Mouse (Mus musculus) heart, postnatal 10 days (tissue): ENCODE results near the gene Ecm2. TPM values are rescaled to one million over a fixed set of nuclear protein-coding genes. Genes with fewer than 3 reads are reported as not detected.
A peak's percentile ranks its signal among the peaks of the same experiment; 100 is the strongest.

ENCODE experiments used
- DNase-seq, 2 experiments: peaks; one replicate each; pipeline ENCODE4 v3.0.0; 2021
- intact Hi-C: fragments of 180-260 bp; cut with DNase I; formaldehyde crosslinking; loops from one replicate; pipeline ENCODE4 v1.15.1; 2025
- total RNA-seq, 2 experiments: library from RNA; stranded (reverse); gene quantifications; 2 replicates each; pipeline ENCODE4 v1.2.3; 2021

The Ecm2 gene
- total RNA-seq, 2 experiments from 2014 or later = 20.1 to 20.6 TPM

DNA sequence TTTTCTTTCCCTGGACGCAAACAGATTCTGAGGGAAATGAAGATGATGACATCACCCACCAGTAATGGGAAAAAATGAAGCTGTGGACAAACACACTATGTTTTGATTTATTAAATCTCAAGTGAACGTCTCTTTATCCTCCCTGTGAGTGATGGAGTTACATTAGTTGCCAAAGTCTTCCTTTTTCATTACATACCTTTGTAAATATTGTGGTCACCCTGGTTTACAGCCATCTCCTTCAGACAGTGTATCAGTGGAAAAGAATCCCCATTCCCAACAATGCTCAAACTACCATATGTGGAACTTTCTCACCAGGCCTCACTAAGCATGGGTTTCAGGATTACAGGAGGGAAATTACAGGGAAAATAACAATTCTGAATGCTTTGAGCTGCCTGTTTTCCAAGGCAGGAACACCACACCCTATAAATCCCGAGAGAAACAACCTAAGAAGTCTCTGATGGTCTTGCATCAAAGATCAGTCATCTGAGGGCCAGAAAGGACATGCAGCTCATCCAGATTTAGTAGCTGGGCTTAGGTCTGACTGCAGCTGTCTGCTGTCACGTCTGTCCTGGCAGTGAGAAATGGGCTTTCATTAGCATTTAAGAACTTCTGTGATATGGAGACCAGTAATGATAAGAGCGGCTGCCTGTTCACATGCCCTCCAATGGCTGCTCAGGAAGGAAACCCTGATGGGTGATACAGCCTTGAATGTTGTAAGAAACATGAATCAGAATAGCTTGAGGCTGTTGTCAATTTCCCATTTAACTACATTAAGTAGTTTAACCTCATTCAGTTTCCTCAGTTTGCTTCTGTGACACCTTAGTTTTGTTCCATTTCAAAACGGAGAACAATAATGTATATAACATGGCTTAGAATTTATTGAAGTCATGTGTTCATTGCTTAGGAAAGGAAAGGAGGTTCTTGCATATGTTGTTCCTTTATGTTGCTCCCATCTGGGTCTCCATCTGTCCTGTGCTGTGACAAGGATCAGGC lies 11.9 kb upstream of the Ecm2 start, which contains the start of gene Tes3-ps:
TSS of gene Tes3-ps (plus strand) at position 943 of the 993 bp plus-strand sequence.
- peak; percentile 34 to 43 for DNase-seq
- intact Hi-C loops = loop anchor here (5.0 kb wide), 1 partner anchor 55 kb away; no protein-coding TSS in a partner anchor

DNA sequence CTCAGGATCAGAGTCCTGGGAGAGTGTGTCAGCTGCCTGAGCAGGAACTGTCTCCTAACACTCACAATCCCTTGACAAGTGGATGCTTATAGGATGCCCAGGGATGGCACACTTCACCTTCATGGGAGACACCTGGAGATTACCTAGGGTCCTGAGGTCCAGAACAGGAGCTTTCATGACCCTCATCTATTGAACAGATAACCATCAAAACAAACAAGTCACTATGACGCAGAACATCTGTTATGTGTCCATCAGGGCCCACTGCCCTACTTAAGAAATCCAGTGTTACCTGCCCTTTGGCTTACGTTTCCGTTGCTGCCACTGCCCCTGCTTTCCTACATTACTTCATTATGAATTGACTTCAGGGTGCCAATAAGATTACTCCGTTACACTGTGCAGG lies 1.2 kb downstream of the Ecm2 start:
- DNase-seq = peak; percentile 21 to 22
- intact Hi-C loops = no loop called here

DNA sequence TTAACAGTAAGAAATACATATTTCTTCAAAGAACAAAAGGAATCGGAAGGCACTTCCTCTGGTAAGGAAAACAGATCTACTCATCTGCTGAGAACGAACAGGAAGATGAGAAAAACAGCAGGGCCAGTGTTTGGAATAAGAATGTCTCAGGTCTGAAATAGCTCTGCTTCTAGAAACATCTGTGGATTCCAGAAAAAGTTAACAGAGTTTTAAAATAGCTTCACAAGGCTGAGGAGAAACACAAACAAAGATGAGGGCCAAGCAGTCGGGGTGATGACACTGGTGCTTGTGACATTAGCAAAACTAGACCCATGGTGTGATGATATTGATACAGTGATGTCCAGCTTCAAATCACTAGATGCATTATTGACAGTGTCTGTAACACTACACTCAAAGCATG lies 2.6 kb downstream of the Ecm2 start:
- peak; percentile 28 to 34 for DNase-seq
- intact Hi-C loops = no loop called here

DNA sequence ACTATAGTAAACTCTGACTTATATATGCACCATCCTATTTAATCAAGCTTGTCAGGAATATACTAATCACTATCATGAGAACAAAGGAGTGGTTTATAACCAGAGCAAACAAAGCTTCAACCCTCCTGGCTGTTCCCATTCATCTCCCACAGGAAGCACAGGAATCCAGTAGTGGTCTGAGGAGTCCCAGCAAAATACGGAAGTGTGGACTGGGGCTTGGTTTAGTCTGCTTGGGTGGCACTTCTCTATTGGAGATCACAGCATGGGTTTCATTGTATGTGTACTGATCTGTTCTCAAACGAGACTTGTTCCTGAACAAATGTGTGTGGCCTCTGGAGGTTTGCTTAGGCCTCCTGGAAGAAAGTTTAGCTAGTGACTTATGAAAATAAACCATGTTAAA lies 14.2 kb downstream of the Ecm2 start:
- no peak for DNase-seq
- intact Hi-C loops = no loop called here

DNA sequence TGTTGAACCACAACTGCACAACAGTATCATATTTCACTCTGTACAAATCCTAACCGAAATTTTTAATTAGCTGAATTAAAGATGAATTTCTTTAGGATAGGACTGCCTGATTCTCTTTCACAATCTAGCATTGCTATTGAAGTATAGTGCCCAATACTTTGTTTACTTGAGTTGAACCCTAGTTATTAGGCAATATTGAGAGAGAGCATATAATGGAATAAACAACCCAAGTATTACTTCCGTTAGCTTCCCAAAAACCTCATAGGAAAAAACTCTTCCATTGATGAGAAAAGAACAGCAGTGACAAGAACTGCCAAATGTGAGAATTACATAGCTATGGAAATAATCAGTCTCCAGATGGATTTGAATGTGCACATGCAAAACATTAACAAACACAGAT lies 21.6 kb downstream of the Ecm2 start:
- intact Hi-C loops = loop anchor here (10.0 kb wide), 1 partner anchor 191 kb away; no protein-coding TSS in a partner anchor
- no peak for DNase-seq

DNA sequence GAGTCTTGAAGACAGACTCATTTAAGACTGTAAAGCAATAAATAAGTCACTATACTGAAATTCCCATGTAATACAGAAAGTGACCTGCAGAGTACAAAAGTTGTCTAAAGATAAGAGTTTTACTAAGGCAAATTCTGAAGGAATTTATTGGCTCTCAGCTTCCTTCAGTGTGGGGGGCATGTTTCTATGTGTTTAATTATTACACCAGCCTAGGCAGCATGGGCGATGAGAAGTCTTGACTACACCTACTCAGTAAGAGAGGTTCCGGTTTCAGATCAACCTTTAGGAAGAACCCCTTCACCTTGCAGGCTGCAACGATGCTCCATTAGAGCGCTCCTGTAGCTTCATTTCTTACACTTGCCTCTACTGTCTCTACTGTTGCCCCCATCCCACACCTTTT lies 26.0 kb downstream of the Ecm2 start:
- intact Hi-C loops = no loop called here
- DNase-seq = no peak

DNA sequence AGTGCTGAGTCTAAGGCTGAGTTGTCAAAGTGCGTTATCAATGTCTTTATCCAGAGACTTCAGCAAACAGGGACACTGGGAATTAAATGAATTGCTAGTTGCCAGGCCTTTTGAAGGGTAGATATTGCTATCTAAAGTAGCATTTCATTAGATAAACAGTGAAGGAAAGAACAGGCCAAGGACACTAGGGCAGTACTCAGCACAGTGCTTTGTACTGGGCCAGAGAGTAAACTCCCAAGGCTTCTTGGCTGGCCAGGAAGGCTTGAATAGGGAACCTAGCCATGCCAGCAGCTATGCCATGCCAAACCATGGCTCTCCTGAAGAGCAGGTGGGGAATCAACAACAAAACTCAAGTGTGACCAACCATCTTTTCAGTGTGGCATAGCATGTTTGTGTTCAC lies 32.3 kb downstream of the Ecm2 start:
- intact Hi-C loops = no loop called here
- no peak for DNase-seq

DNA sequence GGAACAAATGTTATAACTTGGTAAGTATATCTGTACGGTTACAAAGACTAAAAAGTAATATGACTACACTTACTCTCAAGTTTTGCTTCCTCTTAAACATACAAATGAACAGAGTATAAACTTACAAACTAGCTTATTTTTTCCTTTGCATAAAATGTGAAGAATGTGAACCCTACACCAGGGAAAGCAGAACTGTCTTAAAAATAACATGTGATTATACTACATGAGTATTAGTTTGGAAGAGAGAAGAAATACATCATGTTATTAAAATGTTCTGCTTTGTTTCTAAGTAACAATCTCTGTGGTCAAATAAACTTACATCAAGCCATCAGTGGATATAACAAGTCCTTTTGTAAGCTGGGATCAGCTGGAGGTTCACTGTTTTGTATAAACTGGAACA lies 34.1 kb downstream of the Ecm2 start:
- DNase-seq = no peak
- intact Hi-C loops = no loop called here

DNA sequence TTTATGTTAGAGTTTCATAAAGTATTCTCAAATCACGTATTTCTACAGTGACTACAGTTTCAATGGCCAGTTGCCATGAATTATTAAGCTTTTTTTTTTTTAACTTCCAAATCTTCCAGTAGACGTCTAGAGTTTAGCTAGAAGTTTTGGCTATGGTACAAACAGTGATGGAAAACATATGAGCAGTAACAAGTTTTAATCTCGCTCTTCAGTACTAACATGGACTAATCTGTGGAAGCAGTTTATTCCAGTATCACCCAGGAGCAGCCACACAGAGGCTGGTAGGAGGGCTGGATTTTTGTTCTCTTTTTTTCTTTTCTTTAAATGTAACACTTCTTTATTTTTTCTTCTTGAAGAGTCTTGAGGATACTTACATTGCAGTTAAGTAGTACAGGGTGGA lies 39.7 kb downstream of the Ecm2 start, which contains the start of gene Aspn:
TSS of gene Aspn (plus strand) at position 165 of the 400 bp plus-strand sequence.
- peak in 1 of 2 experiments; percentile 32 for DNase-seq
- intact Hi-C loops = no loop called here

DNA sequence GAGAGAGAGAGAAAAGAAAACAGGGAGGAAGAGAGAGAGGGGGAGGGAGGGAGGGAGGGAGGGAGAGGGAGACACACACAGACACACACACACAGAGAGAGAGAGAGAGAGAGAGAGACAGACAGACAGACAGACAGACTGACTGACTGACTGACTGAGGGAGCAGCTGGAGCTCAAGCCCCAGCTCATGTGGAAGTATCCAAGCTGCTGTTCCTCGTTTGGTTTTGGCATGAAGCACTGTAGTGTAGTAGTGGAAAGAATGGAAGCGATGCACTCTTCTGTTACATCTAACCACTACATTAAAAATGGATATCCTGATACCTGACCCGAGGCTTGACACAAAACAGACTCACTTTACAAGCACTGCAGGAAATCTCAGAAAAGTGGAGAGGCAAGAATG lies 41.0 kb downstream of the Ecm2 start:
- peak; percentile 45 to 49 for DNase-seq
- intact Hi-C loops = loop anchor here (5.0 kb wide), 2 partner anchors 53 to 93 kb away; partner anchors contain the start of gene Tes3-ps

DNA sequence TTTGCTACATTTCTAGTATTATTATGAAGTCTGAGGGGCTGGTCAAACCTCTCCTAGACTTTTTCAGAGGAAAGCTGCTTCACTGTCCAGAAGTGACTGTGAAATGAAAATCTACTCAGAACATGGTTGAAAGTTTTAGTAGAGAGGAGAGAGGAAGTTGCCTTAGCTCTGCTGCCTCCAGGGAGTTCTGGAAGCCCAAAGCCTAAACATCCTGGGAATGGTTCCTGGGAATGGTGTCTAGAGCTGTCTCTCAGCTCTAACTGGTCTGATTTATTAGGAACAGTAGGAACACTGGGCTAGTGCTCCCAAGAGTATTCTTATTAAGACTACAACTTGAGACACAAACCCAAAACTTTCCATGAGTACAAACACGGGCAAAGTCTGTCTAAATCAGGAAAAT lies 41.9 kb downstream of the Ecm2 start:
- DNase-seq = peak; percentile 35 to 46
- intact Hi-C loops = loop anchor here (5.0 kb wide), 2 partner anchors 54 to 94 kb away; partner anchors contain the start of gene Tes3-ps

DNA sequence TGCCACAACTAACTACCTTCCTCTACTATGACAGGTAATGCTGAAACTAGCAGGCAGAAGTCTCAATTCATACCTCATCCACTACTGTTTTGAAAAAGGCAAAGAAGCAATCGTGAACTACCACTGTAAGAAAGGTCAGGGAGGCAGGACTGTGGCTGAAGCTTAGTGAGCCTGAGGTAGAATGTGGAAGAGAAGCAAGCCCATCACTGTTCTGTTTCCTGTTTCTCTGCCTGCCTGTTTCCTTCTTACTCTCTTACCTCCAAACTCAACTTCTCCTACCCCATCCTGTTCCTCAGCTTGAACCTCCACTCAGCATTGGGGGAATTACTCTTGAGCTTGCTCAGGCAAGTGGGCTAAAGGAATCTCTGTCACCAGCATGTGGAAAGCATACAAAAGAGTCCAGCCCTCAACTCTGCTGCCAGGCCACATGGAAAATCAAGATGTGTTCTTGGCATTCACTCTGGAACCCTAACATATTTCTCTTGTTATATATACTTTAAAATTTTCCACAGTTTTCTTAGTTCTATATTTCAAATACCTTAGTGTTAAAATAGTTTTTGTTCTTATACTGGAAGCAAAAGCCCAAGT lies 43.0 kb downstream of the Ecm2 start:
- intact Hi-C loops = loop anchor here (5.0 kb wide), 2 partner anchors 55 to 95 kb away; partner anchors contain the start of gene Tes3-ps

DNA sequence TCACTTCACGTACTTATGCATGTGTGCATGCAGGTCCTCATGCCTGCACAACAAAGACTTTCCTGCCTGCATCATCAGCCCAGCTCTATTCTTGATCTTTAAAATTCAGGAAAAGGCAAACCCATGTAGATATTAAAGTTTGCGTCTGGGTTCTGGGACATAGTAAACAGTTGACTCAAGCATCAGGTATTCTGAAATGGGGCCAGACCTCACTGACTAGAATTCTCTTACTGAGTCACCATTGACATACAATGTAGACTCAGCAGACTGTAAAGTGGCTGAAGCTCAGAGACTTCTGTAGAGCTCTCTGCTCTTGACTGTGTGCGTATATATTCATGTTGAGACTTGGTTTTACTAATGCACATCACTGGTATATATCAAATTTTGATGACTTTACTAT lies 45.0 kb downstream of the Ecm2 start:
- DNase-seq = no peak
- intact Hi-C loops = loop anchor here (5.0 kb wide), 2 partner anchors 57 to 97 kb away; partner anchors contain the start of gene Tes3-ps

More for the DNA sequence above, 43.0 kb downstream of the Ecm2 start:
- DNase-seq = no peak

DNA sequence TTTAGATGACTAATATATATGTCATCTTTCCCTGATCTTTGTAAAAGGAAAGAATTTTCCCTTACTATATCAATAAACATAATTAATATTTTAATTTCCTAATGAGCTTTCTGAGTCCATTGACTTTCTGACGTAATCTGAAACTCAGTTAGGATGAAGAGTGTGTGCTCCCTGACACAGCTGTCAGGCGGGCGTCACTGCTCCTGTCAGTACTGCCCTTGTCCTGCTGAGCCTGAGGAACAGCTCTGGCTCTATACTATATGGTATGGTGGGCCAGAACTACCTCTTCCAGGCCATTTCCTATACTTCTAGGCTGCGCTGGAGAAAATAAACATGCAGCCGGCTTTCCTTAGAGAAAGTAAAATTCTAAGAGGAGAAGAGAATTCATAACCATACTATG lies 49.9 kb downstream of the Ecm2 start:
- intact Hi-C loops = no loop called here
- no peak for DNase-seq

DNA sequence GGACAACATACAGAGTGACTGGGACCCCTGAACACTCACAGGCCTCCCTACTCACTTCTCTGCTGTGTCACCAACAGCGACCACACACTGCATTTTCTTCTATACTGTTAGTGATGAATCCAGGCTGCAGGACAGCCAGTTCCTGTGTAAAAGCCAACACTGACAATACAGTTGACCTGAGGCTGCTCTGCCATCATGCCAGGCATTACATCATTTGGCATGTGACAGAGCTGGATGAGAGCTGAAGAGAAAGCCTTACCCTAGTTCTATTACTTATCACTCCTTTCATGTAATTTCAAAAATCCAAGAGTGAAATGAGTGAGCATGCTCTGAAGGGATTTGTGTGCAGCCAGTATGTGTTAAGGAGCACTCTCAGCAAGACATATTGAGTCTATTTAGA lies 51.6 kb downstream of the Ecm2 start:
- DNase-seq = peak; percentile 60
- intact Hi-C loops = no loop called here

DNA sequence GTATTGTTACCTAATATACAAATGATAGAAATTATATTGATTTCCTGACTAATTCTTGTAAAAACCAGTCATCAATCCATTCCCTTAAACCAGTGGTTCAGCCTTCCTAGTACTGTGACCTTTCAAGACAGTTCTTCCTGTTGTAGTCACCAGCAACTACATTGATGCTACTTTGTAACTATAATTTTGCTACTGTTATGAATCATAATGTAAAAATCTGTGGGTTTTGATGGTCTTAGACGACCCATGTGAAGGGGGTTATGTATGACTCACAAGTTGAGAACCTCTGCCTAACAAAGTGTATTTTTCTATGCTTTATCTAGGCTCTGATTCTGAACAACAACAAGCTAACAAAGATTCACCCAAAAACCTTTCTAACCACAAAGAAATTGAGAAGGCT lies 52.3 kb downstream of the Ecm2 start:
- DNase-seq = no peak
- intact Hi-C loops = no loop called here

DNA sequence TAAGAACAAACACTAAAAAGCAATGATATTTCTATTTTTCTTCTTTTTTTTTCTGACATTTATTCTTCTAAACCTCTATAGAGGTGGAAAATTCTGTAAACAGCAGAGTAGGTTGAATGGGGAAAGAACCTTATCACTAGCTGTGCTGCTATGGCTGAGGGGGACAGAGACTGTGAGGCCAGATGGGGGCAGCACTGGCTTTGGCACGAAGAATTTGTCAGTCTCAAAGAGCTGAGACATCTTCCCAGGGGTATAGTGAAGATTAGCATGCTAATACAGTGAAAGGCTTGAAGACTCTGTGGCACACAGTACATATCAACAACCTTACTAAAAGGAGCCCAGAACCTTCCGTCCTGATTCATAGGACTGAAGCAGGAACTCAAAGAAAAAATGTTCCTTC lies 54.6 kb downstream of the Ecm2 start:
- intact Hi-C loops = loop anchor here (2.0 kb wide), 1 partner anchor 86 kb away; no protein-coding TSS in a partner anchor
- peak; percentile 57 to 60 for DNase-seq

DNA sequence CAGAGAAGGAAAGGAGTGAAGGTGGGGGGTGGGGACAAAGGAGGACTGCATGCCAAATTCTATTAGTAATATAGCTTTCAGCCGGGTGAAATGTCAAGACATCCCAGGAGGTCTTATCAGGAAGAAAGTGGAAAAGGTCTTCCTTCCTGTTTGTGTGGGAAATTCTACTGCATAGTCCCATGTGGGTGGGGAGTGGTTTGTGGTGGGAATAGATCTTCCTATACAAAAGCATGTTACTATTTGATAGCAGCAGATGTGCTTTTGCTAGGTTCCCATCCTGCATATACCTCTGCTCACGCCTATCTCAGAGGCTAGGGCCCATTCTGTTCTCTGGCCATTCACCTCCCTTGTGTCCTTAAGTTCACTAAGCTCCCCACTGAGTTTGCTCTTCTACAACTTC lies 56.3 kb downstream of the Ecm2 start:
- intact Hi-C loops = no loop called here

DNA sequence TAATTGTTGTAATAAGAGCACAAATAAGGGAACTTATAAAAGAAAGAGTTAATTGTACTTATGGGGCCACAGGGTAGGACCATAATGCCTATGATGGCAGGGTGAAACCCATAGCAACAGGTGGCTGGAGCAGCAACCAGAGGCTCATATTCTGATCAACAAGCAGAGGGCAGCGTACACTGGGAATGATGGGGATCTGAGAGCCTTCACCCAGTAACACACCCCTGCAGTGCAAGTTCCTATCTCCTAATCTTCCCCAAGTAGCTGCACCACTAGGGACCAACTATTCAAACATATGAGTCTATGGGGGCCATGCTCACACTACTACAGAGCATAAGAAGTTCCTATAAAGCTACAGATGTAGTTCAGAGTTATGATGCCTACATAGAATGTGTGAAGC lies 59.7 kb downstream of the Ecm2 start:
- no peak for DNase-seq
- intact Hi-C loops = no loop called here

More for the DNA sequence above, 56.3 kb downstream of the Ecm2 start:
- DNase-seq = no peak

DNA sequence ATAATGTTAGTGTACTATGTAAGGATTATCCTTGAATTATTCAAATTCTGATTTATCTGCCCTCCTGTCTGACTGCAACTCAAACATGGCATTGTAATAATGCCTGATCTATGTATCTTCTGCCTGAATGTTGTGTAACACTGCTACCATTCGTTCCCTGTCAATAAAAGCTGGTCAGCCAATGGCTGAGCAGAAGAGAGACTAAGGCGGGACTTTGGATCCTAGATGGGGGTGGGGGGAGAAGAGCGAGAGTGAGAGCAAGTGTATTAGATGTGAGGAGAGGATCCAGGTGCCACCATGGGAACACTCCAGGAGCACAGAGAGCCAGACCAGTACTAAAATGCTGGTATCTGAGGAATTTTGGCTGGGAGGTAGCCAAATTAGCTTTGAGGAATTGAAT lies 65.8 kb downstream of the Ecm2 start:
- intact Hi-C loops = no loop called here
- DNase-seq = no peak

DNA sequence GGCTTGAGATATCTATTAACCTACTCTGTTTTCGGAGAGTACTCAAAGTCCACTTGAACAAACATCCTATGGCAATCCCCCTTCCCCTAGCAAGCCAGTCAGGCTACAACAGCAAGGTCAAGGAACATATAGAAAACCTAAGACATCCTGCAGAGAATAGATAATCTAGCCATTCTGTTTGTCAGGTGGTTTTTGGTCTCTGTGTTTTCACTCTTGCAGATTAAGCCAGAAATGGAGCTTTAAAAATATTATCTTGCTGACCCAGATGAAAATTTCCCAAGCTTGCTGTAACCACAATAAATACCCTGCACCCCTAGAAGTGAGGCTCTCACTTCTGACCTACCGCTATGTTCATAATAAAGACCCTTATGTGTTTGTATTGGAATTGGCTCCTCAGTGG lies 66.8 kb downstream of the Ecm2 start:
- DNase-seq = no peak
- intact Hi-C loops = no loop called here
